Mouse (Mus musculus) testis, adult 2 months (tissue): ENCODE data around the gene Il18r1.

Experiments used
- CTCF ChIP-seq: fragments of 200-500 bp; IDR thresholded peaks from 2 replicates; pipeline ENCODE4 v1.5.1; 2012; ENCODE audit warnings: low read depth, mild to moderate bottlenecking, inconsistent platforms, low read length, moderate library complexity; ENCODE audit not compliant: control insufficient read depth, insufficient read depth, insufficient replicate concordance
- POLR2A ChIP-seq: fragments of 200-500 bp; IDR thresholded peaks from 2 replicates; pipeline ENCODE4 v1.6.1; 2012; ENCODE audit warnings: low read depth, mild to moderate bottlenecking, inconsistent platforms, low read length, moderate library complexity; ENCODE audit not compliant: control insufficient read depth

DNA sequence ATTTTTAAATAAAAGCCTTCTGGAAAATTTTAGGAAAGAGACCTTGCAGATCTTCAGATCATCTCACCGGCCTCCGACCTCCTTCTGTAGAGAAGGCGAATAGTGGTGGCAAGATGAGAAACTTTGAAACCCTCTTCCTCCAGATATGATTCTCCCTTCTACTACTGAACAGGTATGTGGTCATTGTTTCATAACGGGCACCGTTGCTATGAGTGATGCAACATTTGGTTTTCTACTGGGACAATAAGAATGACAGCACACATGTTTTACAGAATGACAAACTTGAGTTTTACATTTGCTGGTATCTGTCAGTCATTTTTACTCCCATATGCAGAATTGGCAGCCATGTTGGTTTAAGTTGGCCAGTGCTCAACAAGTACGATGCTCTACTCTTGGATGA lies 51.0 kb downstream of the Il18r1 start:
- TF ChIP-seq CTCF (no peak), POLR2A (no peak)
